Mouse (Mus musculus) right cerebral cortex, postnatal 36 days (tissue): ENCODE measurements at regions not wholly inside any gene's neighbourhood (a gene's known extent, or its start where the extent isn't known, plus 50 kb on each side); places are given as distances from the start of the nearest gene placed in this dataset.
A peak's percentile ranks its signal among the peaks of the same experiment; 100 is the strongest.

Source experiments
- DNase-seq, 2 experiments: peaks; one replicate each; pipeline ENCODE4 v3.0.0; 2022; ENCODE audit warnings: low spot score in 2 of 2, mixed read lengths in 1 of 2

DNA sequence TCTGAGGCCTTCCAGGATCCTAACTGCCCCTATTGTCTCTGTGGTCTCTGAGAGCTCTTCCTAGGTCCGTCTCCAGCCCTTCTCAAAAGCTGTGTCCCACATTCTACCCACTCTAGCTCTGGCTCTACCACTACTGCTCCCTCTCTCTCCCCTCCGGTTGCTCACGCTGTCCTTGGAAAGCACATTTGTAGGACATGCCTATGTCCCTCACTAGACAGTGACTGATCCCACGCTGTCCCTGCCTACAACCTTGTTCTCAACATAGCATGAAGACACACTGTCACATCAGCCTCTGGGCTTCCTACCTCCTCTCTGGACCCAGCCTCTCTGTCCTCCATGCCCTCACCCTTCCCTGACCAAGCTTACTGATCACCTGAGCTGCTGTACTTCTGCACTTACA, 148.5 kb upstream of the Klf14 start:
- DNase-seq: peak in 1 of 2 experiments; percentile 60

DNA sequence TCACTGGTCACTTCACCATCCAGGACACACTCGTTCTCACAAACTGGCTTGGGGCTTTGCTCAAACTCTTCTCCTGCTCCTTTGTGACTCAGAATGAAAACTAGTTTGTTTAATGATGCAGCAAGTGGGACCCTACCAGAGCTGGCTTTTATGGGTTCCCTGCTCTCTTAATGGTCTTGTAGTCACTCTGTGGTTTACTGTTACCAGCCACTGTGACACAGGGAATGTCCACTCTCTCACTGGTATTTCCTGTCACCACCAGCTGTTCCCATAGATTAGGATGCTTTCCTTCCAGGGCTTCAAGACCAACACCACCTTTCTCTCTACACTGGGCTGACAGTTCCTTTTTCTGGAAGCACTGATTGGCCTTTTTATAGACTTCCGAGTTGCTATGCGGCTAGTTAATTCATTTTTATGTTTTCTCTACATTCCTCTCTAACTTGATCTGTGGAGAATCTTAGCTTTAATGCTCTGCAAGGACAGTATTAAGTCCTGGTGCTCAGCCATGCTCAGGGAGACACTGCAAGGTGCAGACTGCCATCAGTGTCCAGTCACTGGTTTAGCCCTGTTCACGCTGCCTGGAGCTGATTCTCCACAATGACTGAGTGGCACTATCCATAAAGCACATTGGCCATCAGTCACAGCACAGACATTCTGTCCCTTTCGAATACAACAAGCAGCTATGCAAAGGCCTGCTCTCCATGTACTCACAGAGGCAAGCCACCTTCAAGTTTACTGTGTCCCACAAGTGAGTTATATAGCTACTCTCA, 149.2 kb upstream of the Klf14 start:
- DNase-seq: no peak

DNA sequence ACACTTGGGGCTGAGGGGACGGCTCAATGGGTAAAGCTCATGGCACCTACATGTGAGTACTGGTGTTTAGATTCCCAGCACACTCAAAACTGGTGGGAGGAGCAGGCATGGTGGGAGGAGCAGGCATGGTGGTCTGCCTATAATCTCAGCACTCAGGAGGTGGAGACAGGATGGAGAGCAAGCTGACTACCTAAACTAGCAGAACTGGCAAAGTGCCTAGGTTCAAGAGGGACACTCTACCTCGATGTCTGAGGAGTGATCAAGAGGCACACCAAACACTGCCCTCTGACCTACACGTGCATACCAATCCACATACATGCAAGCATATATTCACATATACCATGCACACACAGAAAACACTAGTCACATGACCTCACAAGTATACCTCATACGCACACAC, 150.7 kb upstream of the Klf14 start:
- DNase-seq: no peak

DNA sequence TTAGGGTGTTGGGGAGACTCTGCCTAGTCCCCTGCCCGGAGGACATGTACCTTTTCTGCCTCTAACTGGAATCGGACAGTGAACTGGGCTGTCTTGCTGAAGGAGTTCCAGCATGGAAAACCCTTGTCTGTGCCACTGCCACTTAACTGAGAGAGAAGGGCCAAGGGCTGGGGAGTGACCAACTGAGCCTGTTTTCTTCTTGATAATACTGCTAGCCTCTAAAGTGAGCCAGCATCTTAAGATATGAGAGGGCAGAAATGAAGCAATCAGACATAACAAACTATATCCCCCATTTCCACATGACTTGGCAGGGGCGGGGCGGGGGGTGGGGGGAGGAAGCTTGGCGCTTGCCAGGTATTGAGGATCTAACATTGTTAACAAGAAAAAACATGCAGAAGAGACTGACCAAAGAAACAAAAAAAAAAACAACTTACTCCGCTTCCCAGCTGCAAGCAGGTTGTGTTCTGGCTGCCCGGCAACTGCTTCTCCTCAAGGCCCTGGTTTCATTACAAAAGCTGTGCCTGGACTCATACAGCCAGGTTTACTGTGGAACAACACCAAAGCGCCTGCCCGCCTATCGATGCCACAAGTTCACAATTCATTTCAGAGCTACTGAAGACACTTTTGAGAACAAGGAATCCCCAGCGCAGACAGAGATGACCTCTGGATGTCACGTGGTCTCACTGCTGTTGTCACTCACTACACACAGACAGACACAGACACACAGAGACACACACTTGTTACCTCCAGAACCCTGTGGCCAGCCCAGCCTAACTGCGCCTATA, 153.6 kb upstream of the Klf14 start:
- no peak for DNase-seq

GRCm38 (mm10) chr6:31113558-31114326, 154.9 kb upstream of the Klf14 start:
- DNase-seq: no peak

GRCm38 (mm10) chr6:31114336-31115335, 155.8 kb upstream of the Klf14 start:
- peak in 1 of 2 experiments; percentile 72 for DNase-seq

GRCm38 (mm10) chr6:31115566-31115965, 156.7 kb upstream of the Klf14 start:
- DNase-seq: no peak

DNA sequence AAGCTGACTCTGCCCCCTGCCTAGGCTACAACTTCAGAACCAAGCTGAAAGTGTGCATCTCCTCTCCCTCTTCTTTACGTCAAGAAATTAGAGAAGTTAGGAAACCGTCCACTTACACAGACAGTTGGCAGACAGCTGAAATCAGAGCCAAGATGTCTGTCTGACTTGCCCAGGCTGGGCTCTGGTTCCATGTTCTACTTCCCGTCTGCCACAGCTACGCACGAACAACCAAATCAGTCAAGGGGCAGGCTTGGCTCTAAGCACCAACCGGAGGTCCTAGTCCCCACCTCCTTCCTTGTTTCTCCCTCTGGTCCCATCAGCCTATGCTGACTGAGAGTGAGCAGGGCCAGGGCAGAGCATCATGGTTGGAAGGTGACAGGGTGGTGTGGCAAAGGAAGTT, 157.5 kb upstream of the Klf14 start:
- no peak for DNase-seq

DNA sequence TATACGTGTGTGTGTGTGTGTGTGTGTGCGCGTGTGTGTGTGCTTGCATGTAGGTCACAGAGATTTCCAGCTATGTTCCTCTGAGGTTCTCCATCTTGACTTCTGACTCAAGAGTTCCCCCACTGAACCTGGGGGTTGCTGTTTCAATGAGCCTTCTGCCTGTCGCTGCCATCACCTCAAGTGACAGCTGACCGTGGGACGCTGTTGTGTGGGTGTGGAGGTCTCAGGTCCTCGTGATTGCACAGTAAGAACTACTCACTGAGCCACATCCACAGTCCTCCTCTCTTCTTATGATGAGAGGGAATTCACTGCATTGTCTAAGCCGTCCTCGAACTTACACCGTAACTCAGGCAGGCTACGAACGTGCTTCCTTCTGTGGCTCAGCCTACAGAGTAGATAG, 158.8 kb upstream of the Klf14 start:
- DNase-seq: no peak

DNA sequence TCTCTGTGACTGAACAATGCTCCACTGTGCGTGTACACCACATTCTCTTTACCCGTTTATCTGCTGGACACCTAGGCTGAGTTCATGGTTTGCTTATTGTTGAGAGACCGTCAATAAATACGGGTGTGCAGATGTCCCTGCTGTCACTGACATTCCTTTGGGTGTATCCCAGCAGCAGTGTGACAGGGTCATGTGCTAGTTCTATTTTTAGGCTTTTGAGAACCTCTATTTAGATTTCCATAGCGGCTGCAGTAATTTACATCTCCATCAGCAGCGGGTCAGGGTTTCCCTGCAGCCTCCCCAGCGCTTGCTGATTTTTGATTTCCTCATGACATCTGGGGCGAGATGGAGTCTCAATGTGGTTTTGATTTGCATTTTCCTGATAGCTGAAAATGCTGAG, 162.1 kb upstream of the Klf14 start:
- DNase-seq: no peak

- DNase-seq: no peak
Measured at GRCm38 (mm10) chr6:31122895-31123294, 164.0 kb upstream of the Klf14 start.

DNA sequence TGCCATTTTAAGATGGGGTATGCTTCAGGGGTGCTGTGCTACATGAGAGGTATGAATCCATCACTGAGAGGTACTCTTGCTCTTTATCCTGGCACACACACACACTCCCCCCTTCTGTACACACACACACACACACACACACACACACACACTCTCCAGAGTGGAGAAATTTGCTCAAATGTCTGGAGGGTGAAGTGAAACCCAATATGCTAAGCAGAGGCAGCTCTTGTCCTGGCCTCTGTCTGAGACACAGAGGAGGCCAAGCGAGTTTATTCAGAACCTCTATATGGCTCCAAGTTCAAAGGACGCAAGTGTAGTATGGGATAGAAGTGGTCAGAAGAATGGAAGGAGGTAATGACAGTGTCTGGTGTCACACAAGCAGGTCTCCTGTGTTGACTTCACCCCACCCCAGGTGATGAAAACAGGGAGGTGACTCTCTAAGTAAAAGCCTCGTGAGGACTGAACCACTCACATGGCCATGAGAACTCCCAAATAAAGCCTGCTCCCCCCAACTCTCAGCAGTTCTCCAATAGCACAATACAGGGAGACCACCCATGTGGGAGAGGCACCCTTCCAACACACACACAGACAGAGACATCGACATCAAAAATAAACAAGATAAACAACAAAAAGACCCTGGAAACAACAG, 164.6 kb upstream of the Klf14 start:
- DNase-seq: no peak

DNA sequence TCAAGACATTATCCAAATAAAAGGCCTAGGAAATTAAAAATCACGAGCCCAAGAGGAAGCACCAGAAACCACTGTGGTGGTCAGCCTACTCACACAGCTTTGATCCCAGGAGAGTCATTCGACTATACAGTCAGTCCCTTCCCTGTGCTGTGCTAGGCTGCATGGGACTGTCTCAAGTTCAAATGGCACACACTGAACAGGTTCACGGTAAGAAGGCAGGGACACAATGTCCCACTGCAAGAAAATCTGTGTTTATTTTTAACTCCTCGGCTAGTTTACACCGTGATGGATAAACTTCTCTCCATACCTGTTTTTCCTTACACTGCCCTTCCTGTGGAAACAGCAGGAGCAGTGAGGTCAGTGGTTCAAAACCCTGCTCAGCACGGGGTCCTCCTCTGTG, 165.2 kb upstream of the Klf14 start:
- no peak for DNase-seq

GRCm38 (mm10) chr6:31124872-31125271, 166.0 kb upstream of the Klf14 start:
- DNase-seq: no peak

DNA sequence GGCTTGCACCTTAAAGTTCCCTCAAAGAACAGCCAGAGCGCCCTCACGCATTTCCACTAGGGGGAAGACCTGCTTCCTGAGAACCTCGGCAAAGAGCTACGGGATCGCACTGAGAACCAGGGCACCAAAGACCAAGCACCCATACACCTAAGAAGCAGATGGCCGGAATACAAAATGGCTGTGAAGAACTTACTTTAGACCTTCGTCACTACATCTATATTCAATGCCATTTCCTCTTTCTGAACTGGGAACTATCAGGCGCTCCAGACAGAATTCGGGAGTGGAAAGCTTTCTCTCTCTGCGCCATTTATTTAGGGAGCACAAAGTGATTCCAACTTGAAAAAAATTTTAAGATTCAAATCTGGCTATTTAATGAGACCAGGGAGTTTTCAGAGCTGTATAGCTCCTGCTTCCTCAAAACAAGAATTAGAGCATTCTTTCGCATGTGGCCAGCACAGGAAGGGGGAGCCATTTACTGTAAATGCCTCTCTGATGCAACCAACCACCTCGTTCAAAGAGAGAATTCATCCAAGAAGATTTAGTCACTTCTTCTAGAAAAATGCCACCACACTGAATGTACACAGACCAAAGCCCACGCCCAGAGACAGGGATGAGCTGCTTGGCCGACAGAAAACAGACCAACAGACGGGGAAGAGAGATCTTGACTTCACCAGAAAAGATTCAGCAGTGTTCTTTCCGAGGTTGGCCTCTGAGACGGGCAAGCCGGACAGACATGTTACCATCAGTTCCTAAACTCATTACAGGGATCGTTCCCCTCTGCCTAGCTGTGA, 166.6 kb upstream of the Klf14 start:
- DNase-seq: no peak

DNA sequence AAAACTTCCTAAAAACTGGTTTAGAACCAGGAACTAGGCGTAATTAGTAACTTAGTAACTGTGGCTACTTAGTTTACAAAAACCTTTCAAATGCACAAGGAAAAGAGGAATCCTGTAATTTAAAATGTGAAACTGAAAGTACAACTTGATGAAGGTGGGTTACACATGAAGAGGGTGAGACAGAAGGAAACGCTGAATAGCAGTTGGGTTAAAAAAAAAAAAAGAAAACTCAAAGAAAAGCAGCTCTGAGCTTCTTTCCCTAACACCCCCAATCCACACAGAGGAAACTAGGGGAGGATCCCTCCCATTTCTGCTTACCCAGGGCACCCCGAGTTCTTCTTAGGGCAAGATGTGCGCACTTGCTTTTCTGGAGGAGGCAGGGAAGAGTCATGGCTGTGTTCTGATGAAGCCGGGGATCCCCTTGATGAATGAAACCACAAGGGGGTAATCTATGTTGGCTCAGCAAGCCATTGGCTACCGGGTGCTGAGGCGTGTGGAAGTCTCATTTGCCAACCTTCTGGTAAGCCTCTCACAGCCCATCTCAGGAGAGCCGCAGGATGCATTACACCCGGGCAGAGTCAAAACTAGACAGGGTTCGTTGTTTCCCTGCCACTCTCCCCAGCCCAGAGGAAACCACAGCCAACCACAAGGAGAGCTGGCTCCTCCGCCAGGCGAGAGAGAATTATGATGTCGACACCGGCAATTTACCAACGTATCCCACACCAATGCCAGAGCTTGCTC, 167.4 kb upstream of the Klf14 start:
- DNase-seq: no peak

DNA sequence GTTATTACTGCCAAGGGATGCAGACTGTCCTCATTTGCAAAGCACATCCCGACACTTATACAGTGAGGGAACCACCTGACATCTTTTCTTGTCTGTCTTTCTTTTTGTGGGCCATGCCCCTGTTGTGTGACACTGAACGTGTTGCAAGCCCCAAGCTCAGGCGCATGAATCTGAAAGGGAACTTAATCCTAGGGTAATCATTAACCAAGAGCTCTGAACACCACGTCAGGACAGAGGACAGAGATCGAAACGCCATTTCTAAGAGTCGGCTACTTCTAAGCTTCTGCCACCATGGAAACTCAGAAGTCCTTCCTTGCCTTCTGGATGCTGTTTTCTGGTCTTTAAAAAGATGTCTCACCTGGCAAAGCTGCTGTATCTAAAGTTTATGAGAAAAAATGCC, 170.3 kb upstream of the Klf14 start:
- DNase-seq: no peak

GRCm38 (mm10) chr6:31129987-31130386, 171.1 kb upstream of the Klf14 start:
- DNase-seq: no peak

- no peak for DNase-seq
Measured at GRCm38 (mm10) chr6:31130522-31130921, 171.6 kb upstream of the Klf14 start.
